Mouse (Mus musculus) heart, adult 2 months (tissue): ENCODE measurements around the gene Cfap221. TPM values are rescaled to one million over a fixed set of nuclear protein-coding genes. Genes with fewer than 3 reads are reported as not detected.
A peak's percentile ranks its signal among the peaks of the same experiment; 100 is the strongest.

ENCODE experiments used
- DNase-seq, 2 experiments: peaks; one replicate each; pipeline ENCODE4 v3.0.0; 2021
- H3K27ac ChIP-seq: fragments of 200-600 bp; 2 replicates; pipeline ENCODE4 v1.8.1; 2022
- H3K27me3 ChIP-seq: fragments of 200-500 bp; 2 replicates; pipeline ENCODE4 v1.6.1; 2012; ENCODE audit warnings: mild to moderate bottlenecking, low read length, inconsistent platforms, mixed read lengths; ENCODE audit not compliant: control insufficient read depth, insufficient read depth
- H3K36me3 ChIP-seq: fragments of 200-500 bp; 2 replicates; pipeline ENCODE4 v1.6.1; 2012; ENCODE audit warnings: low read length, inconsistent platforms; ENCODE audit not compliant: control insufficient read depth, insufficient read depth
- H3K4me1 ChIP-seq: fragments of 200-500 bp; 2 replicates; pipeline ENCODE4 v1.6.1; 2011; ENCODE audit warnings: low read length; ENCODE audit not compliant: control insufficient read depth, insufficient read depth
- H3K4me3 ChIP-seq: fragments of 200-600 bp; 2 replicates; pipeline ENCODE4 v1.8.1; 2022
- H3K79me2 ChIP-seq: fragments of 200-500 bp; replicated peaks from 2 replicates; pipeline ENCODE4 v1.6.1; 2012; ENCODE audit warnings: mild to moderate bottlenecking, inconsistent platforms, low read length, moderate library complexity, mixed read lengths; ENCODE audit not compliant: control insufficient read depth, insufficient read depth
- H3K9ac ChIP-seq: fragments of 200-500 bp; 2 replicates; pipeline ENCODE4 v1.6.1; 2012; ENCODE audit warnings: low read depth, mild to moderate bottlenecking, control low read depth, inconsistent platforms, low read length, mixed read lengths
- CTCF ChIP-seq: fragments of 200-600 bp; IDR thresholded peaks from 2 replicates; pipeline ENCODE4 v1.8.1; 2022; ENCODE audit warnings: antibody characterized with exemption, mild to moderate bottlenecking, moderate library complexity
- EP300 ChIP-seq: fragments of 200-500 bp; IDR thresholded peaks from 2 replicates; pipeline ENCODE4 v1.6.1; 2011; ENCODE audit warnings: low read depth, low read length, control low read depth; ENCODE audit not compliant: insufficient read depth
- POLR2A ChIP-seq: fragments of 200-500 bp; IDR thresholded peaks from 2 replicates; pipeline ENCODE4 v1.6.1; 2011; ENCODE audit warnings: mild to moderate bottlenecking, low read depth, low read length, control low read depth; ENCODE audit not compliant: insufficient read depth
- WGBS: fragments of 180-500 bp; shearing (Covaris S2); methylation state at CpG from one replicate; pipeline ENCODE4 v1.1.7; 2018; 5-methylcytosine and 5-hydroxymethylcytosine counted together
- intact Hi-C: fragments of 180-260 bp; cut with DNase I; formaldehyde crosslinking; loops from one replicate; pipeline ENCODE4 v1.15.1; 2025
- polyA plus RNA-seq: library from polyadenylated mRNA; depleted of rRNA; stranded (reverse); fragments of >200 nt; gene quantifications from 2 replicates; pipeline ENCODE4 v1.2.3, GENCODE M21; 2012
- total RNA-seq, 2 experiments: library from RNA; stranded (reverse); gene quantifications; 2 replicates each; pipeline ENCODE4 v1.2.3; 2021

The Cfap221 gene
- total and polyA plus RNA-seq, 3 experiments, result 0.25 TPM; not detected in 2

DNA sequence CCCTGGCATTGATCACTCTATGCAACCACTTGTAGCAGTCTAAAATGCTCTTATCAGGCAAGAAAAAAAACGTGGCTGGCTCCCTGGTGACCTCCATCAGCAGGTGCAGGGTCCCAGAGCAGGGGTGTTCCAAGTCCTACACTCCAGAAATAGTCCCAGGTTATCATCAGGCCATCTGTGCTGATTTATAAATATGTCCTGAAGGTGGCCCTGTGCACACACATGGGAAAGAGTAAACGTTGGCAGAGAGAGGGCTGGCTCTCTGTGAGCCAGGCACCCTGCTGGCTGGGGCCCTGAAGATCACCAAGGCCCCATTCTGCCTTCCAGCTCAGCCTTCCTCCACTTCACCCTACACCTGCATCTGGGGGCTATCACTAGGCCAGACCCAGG lies 28.0 kb upstream of the Cfap221 start:
- Histone ChIP-seq H3K9ac (no peak overlapping the region), H3K79me2 (no peaks in the 10 kb centered on the region), H3K36me3 (no peaks in the 10 kb centered on the region), H3K4me3 (no peak overlapping the region), H3K4me1 (no peaks in the 10 kb centered on the region), H3K27ac (no peak overlapping the region), H3K27me3 (no peaks in the 10 kb centered on the region)
- whole genome bisulfite sequencing, result 7% methylated on average over 2 of the region's 2 CpGs
- 0 out of 2 replicates have a peak, but pooled peaks have one; percentile 3 for TF ChIP-seq CTCF
- no peak for TF ChIP-seq EP300
- intact Hi-C loops, result no loop called here
- no peak for DNase-seq

DNA sequence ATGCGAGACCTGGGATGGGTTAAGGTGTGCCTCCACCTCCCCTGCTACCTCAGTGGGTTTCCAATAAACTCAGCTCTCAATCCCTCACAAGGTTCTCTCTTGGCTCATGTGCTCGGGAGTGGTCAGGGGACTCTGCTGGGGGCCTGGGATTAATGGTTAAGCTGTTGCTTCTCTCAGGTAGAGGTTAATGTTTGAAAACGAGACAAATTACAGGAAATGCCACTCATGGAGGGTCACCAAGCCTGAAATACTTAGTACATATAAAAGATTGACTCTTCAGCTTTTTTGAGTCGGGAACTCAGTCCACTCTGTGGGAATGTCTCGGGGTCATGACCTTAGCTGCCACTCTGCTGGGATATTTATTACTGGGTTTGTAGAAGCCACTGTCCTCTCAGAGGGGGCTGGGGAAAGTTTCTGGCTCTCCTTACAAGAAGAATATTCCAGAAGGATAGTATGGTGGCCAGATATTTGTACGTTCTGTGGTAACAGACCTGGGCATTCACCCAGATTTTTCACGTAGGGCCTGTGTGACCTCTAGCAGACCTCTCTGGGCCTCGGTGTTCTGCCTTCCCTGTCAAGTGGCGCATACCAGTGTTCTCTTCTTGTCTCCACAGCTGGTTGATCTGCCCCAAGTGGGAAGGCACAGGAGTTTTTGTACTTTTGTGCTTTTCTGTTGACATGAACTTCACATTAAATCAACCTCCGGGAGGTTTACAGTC lies 27.5 kb upstream of the Cfap221 start:
- WGBS, result 56% methylated on average over 10 of the region's 10 CpGs

DNA sequence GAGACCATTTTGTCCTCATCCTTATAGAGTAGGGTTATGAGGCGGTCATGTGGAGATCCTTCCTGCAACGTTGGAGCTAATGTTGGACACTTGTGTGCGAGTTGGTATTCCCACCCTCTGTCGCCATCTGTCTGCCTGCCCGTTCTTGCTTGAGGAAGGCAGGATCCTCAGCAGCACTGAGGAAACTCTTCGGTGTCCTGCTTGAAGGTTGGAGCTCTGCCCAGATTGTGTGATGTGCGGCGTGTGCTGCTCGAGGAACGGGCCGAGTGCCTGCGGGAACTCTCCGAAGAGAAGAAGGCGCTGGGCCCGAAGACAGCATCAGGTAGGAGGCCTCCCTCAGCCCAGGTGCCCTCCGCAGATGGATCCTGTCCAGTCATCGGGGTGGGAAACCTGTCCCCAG lies 24.9 kb upstream of the Cfap221 start:
- TF ChIP-seq CTCF, result no peak
- Histone ChIP-seq H3K36me3 (no peaks in the 10 kb centered on the region), H3K4me3 (no peak overlapping the region), H3K79me2 (no peaks in the 10 kb centered on the region), H3K9ac (no peak overlapping the region), H3K4me1 (no peaks in the 10 kb centered on the region), H3K27ac (no peak overlapping the region), H3K27me3 (no peaks in the 10 kb centered on the region)
- DNase-seq, result no peak
- intact Hi-C loops, result no loop called here
- WGBS, result 79% methylated on average over 17 of the region's 17 CpGs

More for the DNA sequence above, 27.5 kb upstream of the Cfap221 start:
- Histone ChIP-seq H3K9ac (no peak overlapping the region), H3K4me3 (no peak overlapping the region), H3K27me3 (no peaks in the 10 kb centered on the region), H3K36me3 (no peaks in the 10 kb centered on the region), H3K4me1 (no peaks in the 10 kb centered on the region), H3K79me2 (no peaks in the 10 kb centered on the region), H3K27ac (no peak overlapping the region)
- TF ChIP-seq CTCF (no peak), EP300 (no peak), POLR2A (no peak)
- DNase-seq, result no peak
- intact Hi-C loops, result no loop called here

DNA sequence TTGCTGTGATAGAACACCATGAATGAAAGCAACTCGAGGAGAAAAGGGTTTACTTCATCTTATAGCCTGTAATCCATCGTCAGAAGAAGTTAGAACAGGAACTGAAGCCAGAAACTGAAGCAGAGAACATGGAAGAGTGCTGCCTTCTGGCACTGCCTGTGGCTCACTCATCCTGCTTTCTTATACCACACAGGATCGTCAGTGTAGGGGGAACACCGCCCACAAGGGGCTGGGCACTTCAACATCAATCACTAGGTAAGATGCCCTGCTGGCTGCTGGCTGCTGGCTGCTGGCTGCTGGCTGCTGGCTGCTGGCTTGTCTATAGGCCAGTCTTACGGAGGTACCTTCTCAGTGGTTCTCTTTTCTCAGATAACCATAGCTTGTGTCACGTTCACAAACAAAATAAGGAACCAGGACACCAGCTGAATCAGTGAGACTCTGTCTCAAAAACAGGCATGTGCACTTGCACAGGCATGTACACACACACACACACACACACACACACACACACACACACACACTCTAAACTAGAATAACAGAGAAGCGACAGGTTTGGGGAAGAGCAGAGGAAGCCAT lies 23.4 kb upstream of the Cfap221 start:
- H3K79me2 ChIP-seq, result no peaks in the 10 kb centered on the region
- DNase-seq, result no peak
- no peak overlapping the region for H3K27ac ChIP-seq
- H3K4me3 ChIP-seq, result no peak overlapping the region
- no peak overlapping the region for H3K9ac ChIP-seq
- no peaks in the 10 kb centered on the region for H3K36me3 ChIP-seq
- TF ChIP-seq CTCF, result no peak
- no peak for TF ChIP-seq EP300
- no peak for TF ChIP-seq POLR2A
- no peaks in the 10 kb centered on the region for H3K27me3 ChIP-seq
- intact Hi-C loops, result no loop called here
- H3K4me1 ChIP-seq, result no peaks in the 10 kb centered on the region
- WGBS, result 55% methylated on average over 7 of the region's 7 CpGs

DNA sequence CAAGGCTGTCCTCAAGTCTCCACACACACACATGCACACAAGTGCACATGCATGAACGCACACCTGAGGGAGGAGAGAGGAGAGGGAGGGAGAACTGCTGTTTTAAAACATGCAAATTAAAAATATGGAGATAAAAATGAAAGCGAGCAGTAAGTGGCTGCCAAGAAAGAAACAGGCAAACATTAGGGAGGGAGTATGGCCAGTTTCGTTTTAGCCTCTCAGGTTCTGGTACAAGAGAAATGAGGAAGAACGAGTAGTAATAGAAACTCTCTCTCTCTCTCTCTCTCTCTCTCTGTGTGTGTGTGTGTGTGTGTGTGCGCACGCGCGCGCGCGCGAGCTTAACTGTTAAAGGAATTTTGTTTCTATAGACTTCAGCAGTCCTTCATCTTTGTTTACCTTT lies 22.4 kb upstream of the Cfap221 start:
- Histone ChIP-seq H3K27ac (no peak overlapping the region), H3K4me3 (no peak overlapping the region), H3K4me1 (no peaks in the 10 kb centered on the region), H3K27me3 (no peaks in the 10 kb centered on the region), H3K9ac (no peak overlapping the region), H3K79me2 (no peaks in the 10 kb centered on the region), H3K36me3 (no peaks in the 10 kb centered on the region)
- no peak for DNase-seq
- intact Hi-C loops, result no loop called here
- TF ChIP-seq EP300, result no peak
- no peak for TF ChIP-seq CTCF
- no peak for TF ChIP-seq POLR2A
- 92% methylated on average over 12 of the region's 12 CpGs for WGBS

DNA sequence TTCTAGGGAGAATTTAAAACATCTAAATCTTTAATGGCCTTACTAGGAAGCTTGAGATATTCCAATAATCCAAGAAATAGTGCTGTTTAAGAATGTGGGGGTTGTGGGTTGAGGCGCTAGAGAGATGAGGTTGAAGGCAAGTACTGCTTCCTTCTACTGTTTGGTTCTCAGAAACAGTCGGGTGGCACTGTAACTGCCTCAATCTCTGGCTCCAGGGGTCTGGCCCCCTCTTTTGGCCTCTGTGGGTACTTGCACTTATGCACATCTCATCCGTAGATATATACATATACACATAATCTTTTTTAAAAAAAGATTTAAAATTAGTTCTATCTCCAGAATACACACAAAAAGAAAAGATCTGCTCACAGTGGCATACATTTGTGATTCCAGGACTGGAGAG lies 21.9 kb upstream of the Cfap221 start:
- Histone ChIP-seq H3K9ac (no peak overlapping the region), H3K27me3 (no peaks in the 10 kb centered on the region), H3K4me3 (no peak overlapping the region), H3K79me2 (no peaks in the 10 kb centered on the region), H3K36me3 (no peaks in the 10 kb centered on the region), H3K27ac (no peak overlapping the region), H3K4me1 (no peaks in the 10 kb centered on the region)
- WGBS, result 63% methylated on average over 3 of the region's 3 CpGs
- TF ChIP-seq POLR2A, result no peak
- no peak for TF ChIP-seq CTCF
- TF ChIP-seq EP300, result no peak
- DNase-seq, result no peak
- intact Hi-C loops, result no loop called here
